Mouse (Mus musculus) spleen, adult 2 months (tissue): ENCODE results near the gene Mrps10.

ENCODE experiments used
- CTCF ChIP-seq: fragments of 200-500 bp; IDR thresholded peaks from 2 replicates; pipeline ENCODE4 v1.5.1; 2011; ENCODE audit warnings: mild to moderate bottlenecking, inconsistent platforms; ENCODE audit not compliant: insufficient read depth, insufficient read length, insufficient replicate concordance; ENCODE audit errors: extremely low read depth
- POLR2A ChIP-seq: fragments of 200-500 bp; IDR thresholded peaks from 2 replicates; pipeline ENCODE4 v1.6.1; 2011; ENCODE audit warnings: low read depth, low read length, inconsistent platforms

DNA sequence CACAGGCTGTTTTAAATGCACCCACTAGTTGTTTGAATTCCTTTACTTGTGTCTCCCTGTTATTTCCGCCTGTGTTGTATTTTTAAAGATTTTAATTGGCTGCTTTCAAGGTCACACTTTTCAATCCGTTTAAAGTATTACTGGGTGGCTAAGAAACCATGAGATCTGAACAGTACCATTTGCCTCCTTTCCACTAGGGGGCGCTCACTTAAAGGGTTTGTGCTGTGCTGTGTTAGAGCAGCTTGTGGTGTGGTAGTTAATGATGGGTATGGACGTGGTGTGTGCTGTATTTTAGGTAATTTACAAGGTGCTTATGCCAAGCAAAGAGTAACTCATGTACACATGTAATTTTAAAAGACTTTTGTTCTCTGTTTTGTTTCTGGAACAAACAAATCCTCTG, 2.8 kb downstream of the Mrps10 start:
- TF ChIP-seq CTCF, result peak; percentile 56; the same call in 1 of the 2 replicates
- no peak for TF ChIP-seq POLR2A
